9 mouse cellular contexts compared by ENCODE assay signal in the genomic region with DNA sequence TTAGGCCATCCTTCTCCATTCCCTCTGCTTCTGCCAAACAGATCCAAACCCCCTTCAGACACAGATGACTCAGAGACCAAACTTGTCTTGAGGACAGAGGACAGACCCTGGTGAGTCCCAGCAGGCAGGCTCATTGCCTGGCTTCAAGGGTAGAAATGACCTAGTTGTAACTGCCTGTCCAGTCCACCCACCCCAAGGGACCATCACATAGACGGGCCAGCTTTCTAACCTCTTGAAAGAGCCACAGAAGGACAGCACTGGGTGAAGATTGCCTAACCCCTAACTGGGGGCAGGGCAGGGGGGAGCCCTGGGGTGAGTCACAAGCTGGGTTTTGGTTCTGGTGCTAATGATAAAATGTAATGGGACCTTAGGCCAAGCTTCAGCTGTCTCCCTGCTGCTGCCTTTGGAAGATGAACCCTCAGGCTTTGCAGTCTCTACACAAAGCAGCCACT. TPM values are rescaled to one million over a fixed set of nuclear protein-coding genes. Genes with fewer than 3 reads are reported as not detected.
DNase-seq lines count a peak whose midpoint lies in the region; ATAC-seq and TF ChIP-seq lines count a peak whose summit lies in the region.
"Had no signal": no experiment of that assay in that cellular context is flagged by ENCODE, and none has a peak within 500 bp of the region (broad histone marks: within the 10 kb centered on the region; RNA-seq: fewer than 3 reads in every experiment).

No protein-coding gene starts in this region.

- H3K4me1 ChIP-seq in neural tube, embryonic 14.5 days (ENCODE audit: control insufficient read depth, insufficient read depth, low read length), result no peaks in the 10 kb centered on the region
- H3K4me1 ChIP-seq in small intestine, adult 2 months (ENCODE audit: control insufficient read depth, insufficient read depth, insufficient read length, low read length), result no peaks in the 10 kb centered on the region
- no peaks in the 10 kb centered on the region for H3K4me1 ChIP-seq in liver, embryonic 11.5 days (replicated peaks; ENCODE audit: control insufficient read depth, insufficient read depth, low read length)

- 64% methylated on average over 1 of the region's 1 CpGs for WGBS in neural tube, embryonic 14.5 days
- WGBS in small intestine, adult 2 months, result 79% methylated on average over 1 of the region's 1 CpGs
- 56% methylated on average over 1 of the region's 1 CpGs for WGBS in liver, embryonic 11.5 days

- DNase-seq in neural tube, embryonic 10.5 days (ENCODE audit: extremely low spot score, low spot score), result no peak
- DNase-seq in gastrocnemius, adult 8-10 months (ENCODE audit: low spot score in 2 of 2), result peak; percentile 46 to 70
- peak; percentile 22 for DNase-seq in kidney, adult 9 months
- no peak for DNase-seq in right cerebral cortex, postnatal 4 days
- DNase-seq in ovary, postnatal 14 days (ENCODE audit: low spot score), result no peak
- DNase-seq in liver, embryonic 11.5 days (ENCODE audit: low spot score), result no peak

- no peaks in the 10 kb centered on the region for H3K36me3 ChIP-seq in neural tube, embryonic 14.5 days (ENCODE audit: control insufficient read depth, insufficient read depth, low read length)
- no peaks in the 10 kb centered on the region for H3K36me3 ChIP-seq in small intestine, adult 2 months (ENCODE audit: control insufficient read depth, insufficient read depth, low read length)
- no peaks in the 10 kb centered on the region for H3K36me3 ChIP-seq in liver, embryonic 11.5 days (ENCODE audit: control insufficient read depth, insufficient read depth, low read length)
- H3K36me3 ChIP-seq: embryonic facial prominence, embryonic 13.5 days had no signal

- H3K9me3 ChIP-seq in neural tube, embryonic 14.5 days (ENCODE audit: control insufficient read depth, low read length), result no peaks in the 10 kb centered on the region
- H3K9me3 ChIP-seq in liver, embryonic 11.5 days (ENCODE audit: control insufficient read depth, low read length), result no peaks in the 10 kb centered on the region
- H3K9me3 ChIP-seq: embryonic facial prominence, embryonic 13.5 days had no signal

- ATAC-seq in neural tube, embryonic 14.5 days (ENCODE audit: low read depth), result 0 out of 2 replicates have a peak, but pooled peaks have one; percentile 33
- ATAC-seq in liver, embryonic 11.5 days (replicated peaks; ENCODE audit: low FRiP score), result no peak

- TF ChIP-seq CTCF in small intestine, adult 2 months (IDR thresholded peaks at IDR 0.05; ENCODE audit: extremely low read depth, insufficient read length, insufficient replicate concordance, low read depth, low read length), result no peak

- no peak overlapping the region for H3K4me3 ChIP-seq in neural tube, embryonic 14.5 days (ENCODE audit: low read depth, low read length)
- H3K4me3 ChIP-seq in small intestine, adult 2 months (ENCODE audit: low read depth, low read length), result no peak overlapping the region
- H3K4me3 ChIP-seq in liver, embryonic 11.5 days (ENCODE audit: low read depth, low read length), result no peak overlapping the region
- H3K4me3 ChIP-seq: embryonic facial prominence, embryonic 13.5 days had no signal

- no peaks in the 10 kb centered on the region for H3K27me3 ChIP-seq in neural tube, embryonic 14.5 days (ENCODE audit: control insufficient read depth, insufficient read depth, low read length)
- no peaks in the 10 kb centered on the region for H3K27me3 ChIP-seq in small intestine, adult 2 months (ENCODE audit: control insufficient read depth, insufficient read depth, low read length)
- no peaks in the 10 kb centered on the region for H3K27me3 ChIP-seq in liver, embryonic 11.5 days (replicated peaks; ENCODE audit: control insufficient read depth, insufficient read depth, low read length)
- H3K27me3 ChIP-seq: embryonic facial prominence, embryonic 13.5 days had no signal

- TF ChIP-seq POLR2A in small intestine, adult 2 months (IDR thresholded peaks at IDR 0.05; ENCODE audit: low read depth, low read length), result no peak

- no peak overlapping the region for H3K27ac ChIP-seq in neural tube, embryonic 14.5 days (ENCODE audit: low read depth, low read length)
- H3K27ac ChIP-seq in small intestine, adult 2 months (ENCODE audit: insufficient read depth, low read depth, low read length), result peak overlapping the region; percentile 44; the same call in 1 of the 2 replicates
- no peak overlapping the region for H3K27ac ChIP-seq in liver, embryonic 11.5 days (ENCODE audit: low read depth, low read length)
- H3K27ac ChIP-seq: embryonic facial prominence, embryonic 13.5 days had no signal

- no peak overlapping the region for H3K9ac ChIP-seq in neural tube, embryonic 14.5 days (replicated peaks; ENCODE audit: low read depth, low read length)
- H3K9ac ChIP-seq in liver, embryonic 11.5 days (ENCODE audit: low read depth, low read length), result no peak overlapping the region
- H3K9ac ChIP-seq: embryonic facial prominence, embryonic 13.5 days had no signal

- H3K4me2 ChIP-seq in neural tube, embryonic 14.5 days (ENCODE audit: low read depth, low read length), result no peak overlapping the region
- no peak overlapping the region for H3K4me2 ChIP-seq in liver, embryonic 11.5 days
- H3K4me2 ChIP-seq: embryonic facial prominence, embryonic 13.5 days had no signal

RNA-seq across cellular contexts. Expression of a gene that starts 2.1 kb away (rescaled TPM):
- polyA plus RNA-seq in neural tube, embryonic 14.5 days (2014; fragmentation: Nextera tagmentation; extraction: Ambion mirVana), result 0.85 TPM in 1 of 2 replicates, not detected in the other
- total RNA-seq in gastrocnemius, adult 8-10 months (2022), result 10 to 100 TPM; 32.5 to 56.1 (median 39.0) TPM
- 14.8 and 26.4 TPM in 2 replicates for polyA plus RNA-seq in small intestine, adult 2 months (2012; rRNA removed)
- not detected in 2 replicates for polyA plus RNA-seq in liver, embryonic 11.5 days (2014; fragmentation: Nextera tagmentation; extraction: Ambion mirVana)

Comparison
In these comparisons a context has a peak if more than half of its experiments do, and no peak if none do; other contexts are left out.
1. DNase-seq: peak in gastrocnemius, adult 8-10 months (2 of 2) and kidney, adult 9 months (single experiment); none in neural tube, embryonic 10.5 days (single experiment), right cerebral cortex, postnatal 4 days (single experiment), ovary, postnatal 14 days (single experiment) and liver, embryonic 11.5 days (single experiment).